In genomic region chr8:121841242-121841641, GRCm38 (mm10) we compare ENCODE assay signal across 8 mouse cellular contexts. TPM values are rescaled to one million over a fixed set of nuclear protein-coding genes. Genes with fewer than 3 reads are reported as not detected.
DNase-seq lines count a peak whose midpoint lies in the region; ATAC-seq and TF ChIP-seq lines count a peak whose summit lies in the region.

No protein-coding gene starts in this region.

- DNase-seq in heart, adult 11 months, result peak; percentile 78
- peak; percentile 80 for DNase-seq in cerebellum, adult 11-12 months
- peak; percentile 72 for DNase-seq in forelimb bud, embryonic 11.5 days (ENCODE audit: low read depth, low spot score)
- DNase-seq in layer of hippocampus, postnatal 25 days (ENCODE audit: extremely low spot score in 1 of 2, low spot score in 1 of 2), result peak; percentile 58 to 80
- peak; percentile 37 for DNase-seq in thymus, postnatal 0 days (ENCODE audit: low spot score)

- H3K9ac ChIP-seq in heart, embryonic 11.5 days (ENCODE audit: low read depth, low read length), result no peak overlapping the region
- no peak overlapping the region for H3K9ac ChIP-seq in midbrain, embryonic 13.5 days (replicated peaks)

- H3K4me2 ChIP-seq in heart, embryonic 11.5 days, result no peak overlapping the region
- no peak overlapping the region for H3K4me2 ChIP-seq in midbrain, embryonic 13.5 days (replicated peaks)

- H3K27ac ChIP-seq in heart, embryonic 11.5 days (ENCODE audit: low read depth, low read length), result no peak overlapping the region
- no peak overlapping the region for H3K27ac ChIP-seq in midbrain, embryonic 13.5 days

- H3K4me1 ChIP-seq in heart, embryonic 11.5 days (ENCODE audit: control insufficient read depth, insufficient read depth, low read length), result no peaks in the 10 kb centered on the region
- H3K4me1 ChIP-seq in E14TG2a.4 (replicated peaks; ENCODE audit: low read depth, low read length), result peaks cover 9% of the 10 kb centered on the region
- H3K4me1 ChIP-seq in midbrain, embryonic 13.5 days (replicated peaks), result no peaks in the 10 kb centered on the region

- ATAC-seq in heart, embryonic 11.5 days (replicated peaks; ENCODE audit: insufficient number of reproducible peaks, low FRiP score, low TSS enrichment), result no peak
- 0 out of 2 replicates have a peak, but pooled peaks have one; percentile 40 for ATAC-seq in midbrain, embryonic 13.5 days

- no peaks in the 10 kb centered on the region for H3K27me3 ChIP-seq in heart, embryonic 11.5 days (ENCODE audit: control insufficient read depth, insufficient read depth, low read length)
- H3K27me3 ChIP-seq in E14TG2a.4 (ENCODE audit: insufficient read depth, low read length), result peaks cover 2% of the 10 kb centered on the region; the same call in 1 of the 2 replicates
- no peaks in the 10 kb centered on the region for H3K27me3 ChIP-seq in midbrain, embryonic 13.5 days

- 55% methylated on average over 8 of the region's 8 CpGs for WGBS in heart, embryonic 11.5 days (ENCODE audit: insufficient replicate concordance)
- 51% methylated on average over 8 of the region's 8 CpGs for WGBS in midbrain, embryonic 13.5 days

- H3K36me3 ChIP-seq in heart, embryonic 11.5 days (ENCODE audit: control insufficient read depth, insufficient read depth, low read length), result no peaks in the 10 kb centered on the region
- H3K36me3 ChIP-seq in E14TG2a.4 (ENCODE audit: insufficient read depth, low read length), result no peaks in the 10 kb centered on the region
- no peaks in the 10 kb centered on the region for H3K36me3 ChIP-seq in midbrain, embryonic 13.5 days

- peak; percentile 99 for TF ChIP-seq CTCF in E14TG2a.4 (conservative IDR thresholded peaks at IDR 0.05; ENCODE audit: low read length)

- no peak overlapping the region for H3K4me3 ChIP-seq in heart, embryonic 11.5 days (ENCODE audit: low read depth, low read length)
- H3K4me3 ChIP-seq in E14TG2a.4 (replicated peaks; ENCODE audit: low read length), result 0 out of 2 replicates have a peak overlapping the region, but pooled peaks have one; percentile 26
- H3K4me3 ChIP-seq in midbrain, embryonic 13.5 days (replicated peaks), result no peak overlapping the region

- no peaks in the 10 kb centered on the region for H3K9me3 ChIP-seq in heart, embryonic 11.5 days (replicated peaks; ENCODE audit: control insufficient read depth, low read length)
- no peaks in the 10 kb centered on the region for H3K9me3 ChIP-seq in E14TG2a.4 (ENCODE audit: low read length)
- no peaks in the 10 kb centered on the region for H3K9me3 ChIP-seq in midbrain, embryonic 13.5 days

RNA-seq across cellular contexts. Expression of gene Klhdc4, which starts 11.9 kb away (rescaled TPM):
- polyA plus RNA-seq in heart, embryonic 11.5 days (2014; fragmentation: Nextera tagmentation; extraction: Ambion mirVana), result 31.0 and 31.1 TPM in 2 replicates
- 10 to 100 TPM; 24.2 to 31.2 TPM for total RNA-seq in layer of hippocampus, postnatal 25 days (2021)
- polyA plus RNA-seq in midbrain, embryonic 13.5 days (2015; fragmentation: Nextera tagmentation; extraction: Ambion mirVana), result 45.5 and 45.7 TPM in 2 replicates
- 31.6 and 32.7 TPM in 2 replicates for polyA plus RNA-seq in thymus, postnatal 0 days (2015; fragmentation: Nextera tagmentation; extraction: Ambion mirVana)
